Comparison of ENCODE assay signal across 11 mouse cellular contexts in the genomic region with DNA sequence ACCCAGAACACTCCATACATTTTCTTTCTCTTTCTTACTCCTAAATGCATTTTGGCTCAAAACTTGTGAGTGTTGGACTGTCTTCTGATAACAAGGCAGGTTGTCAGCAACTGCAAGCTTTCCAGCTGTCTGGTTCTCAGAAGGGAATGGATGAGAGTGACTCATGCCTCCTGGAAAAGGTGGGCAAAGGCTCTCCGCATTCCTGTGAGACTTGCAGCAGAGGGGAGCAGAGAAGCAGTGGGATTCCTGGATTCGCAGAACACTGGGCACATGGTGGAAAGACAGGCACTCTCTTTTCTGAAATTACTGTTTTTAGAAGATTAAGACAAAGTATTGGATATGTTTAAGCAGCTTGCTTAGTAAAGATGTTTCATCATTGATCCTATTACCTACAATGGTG.
"Had no signal": no experiment of that assay in that cellular context is flagged by ENCODE, and none has a peak within 500 bp of the region (broad histone marks: within the 10 kb centered on the region; RNA-seq: fewer than 3 reads in every experiment).

No protein-coding gene starts in this region.

- DNase-seq: lung, adult 18-20 months; lung, embryonic 14.5 days; lung, postnatal 10 days; lung, postnatal 4 days; midbrain, embryonic 14.5 days; right cerebral cortex, postnatal 4 days; spleen, adult 18-20 months; thymus, adult 18-20 months; thymus, postnatal 14 days; thymus, postnatal 36 days had no signal

- ATAC-seq: midbrain, embryonic 16.5 days had no signal
